Mouse (Mus musculus) embryonic facial prominence, embryonic 10.5 days (tissue): ENCODE data around the gene Grasp. TPM values are rescaled to one million over a fixed set of nuclear protein-coding genes. Genes with fewer than 3 reads are reported as not detected.

Experiments
- DNase-seq: peaks from one replicate; pipeline ENCODE4 v3.0.0-alpha.2; 2017; ENCODE audit warnings: low spot score
- H3K27ac ChIP-seq: fragments of 300-500 bp; sonication (generic); replicated peaks from 2 replicates; pipeline ENCODE4 v1.5.1; 2016; ENCODE audit warnings: mild to moderate bottlenecking
- H3K27me3 ChIP-seq: fragments of 300-500 bp; sonication (generic); replicated peaks from 2 replicates; pipeline ENCODE4 v1.6.1; 2016; ENCODE audit warnings: low read depth, mild to moderate bottlenecking; ENCODE audit not compliant: poor library complexity, severe bottlenecking
- H3K36me3 ChIP-seq: fragments of 300-500 bp; sonication (generic); replicated peaks from 2 replicates; pipeline ENCODE4 v1.6.1; 2016; ENCODE audit warnings: mild to moderate bottlenecking, moderate library complexity
- H3K4me1 ChIP-seq: fragments of 300-500 bp; sonication (generic); 2 replicates; pipeline ENCODE4 v1.6.1; 2016
- H3K4me3 ChIP-seq: fragments of 300-500 bp; sonication (generic); 2 replicates; pipeline ENCODE4 v1.5.1; 2016; ENCODE audit warnings: mild to moderate bottlenecking, moderate library complexity
- H3K9me3 ChIP-seq: fragments of 300-500 bp; sonication (generic); 2 replicates; pipeline ENCODE4 v1.6.1; 2016; ENCODE audit warnings: mild to moderate bottlenecking
- WGBS: fragments of 180-500 bp; shearing (Covaris S2); methylation state at CpG from one replicate; pipeline ENCODE4 v1.1.7; 2016; 5-methylcytosine and 5-hydroxymethylcytosine counted together
- polyA plus RNA-seq: library from polyadenylated mRNA; unstranded; fragments of >200 nt; fragmentation: Nextera tagmentation; extraction: Ambion mirVana; gene quantifications from 2 replicates; pipeline ENCODE4 v1.2.1, GENCODE M21; 2016

The Grasp gene
- polyA plus RNA-seq, 1 experiment from 2014 or later = 6.7 TPM

DNA sequence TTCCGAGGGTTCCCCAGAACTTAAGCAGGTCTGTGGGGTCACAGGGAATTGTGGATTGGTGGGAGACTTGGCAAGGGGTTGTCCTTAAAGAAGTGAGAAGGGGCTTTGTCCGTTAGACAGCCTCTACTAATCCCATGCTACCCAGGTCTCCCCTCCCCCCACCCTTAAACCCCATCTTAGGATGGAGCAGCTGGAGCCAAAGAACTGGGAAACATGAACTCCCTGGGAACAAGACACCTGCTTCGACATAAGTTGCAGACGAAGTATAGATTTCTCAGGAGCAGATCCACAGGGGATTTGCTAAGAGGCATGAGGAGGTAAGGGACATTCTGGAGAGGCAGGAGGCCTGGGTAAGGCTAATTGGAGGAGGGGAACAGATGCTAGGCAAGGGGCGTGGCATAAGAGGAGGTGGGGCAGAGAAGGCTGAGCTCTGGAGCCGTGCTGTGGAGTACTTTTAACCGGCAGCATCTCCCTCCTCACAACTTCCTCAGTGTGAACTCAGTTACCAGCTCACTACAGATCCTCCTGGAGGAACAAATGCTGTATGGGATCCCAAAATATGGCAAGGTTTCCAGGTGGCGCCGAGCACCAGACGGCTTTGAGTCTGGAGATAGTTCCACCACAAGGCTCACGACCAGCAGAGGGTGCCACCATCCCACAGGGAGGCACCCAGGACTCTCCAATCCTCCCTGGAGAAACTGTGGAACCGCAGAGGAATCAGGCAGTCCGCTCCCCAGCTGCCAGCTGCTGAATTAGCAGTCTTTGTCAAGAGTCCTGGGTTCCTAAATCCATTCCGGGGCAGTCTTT is 2.5 kb upstream of the Grasp start:
- peak; percentile 79 for DNase-seq
- Histone ChIP-seq H3K36me3 (peaks cover under 1% of the 10 kb centered on the region; the same call in 1 of the 2 replicates), H3K27me3 (peaks cover 36% of the 10 kb centered on the region), H3K4me1 (peaks cover 64% of the 10 kb centered on the region), H3K9me3 (no peaks in the 10 kb centered on the region), H3K27ac (peak overlapping the region; percentile 66), H3K4me3 (peak overlapping the region; percentile 50)
- WGBS = under 1% methylated on average over 14 of the region's 14 CpGs

DNA sequence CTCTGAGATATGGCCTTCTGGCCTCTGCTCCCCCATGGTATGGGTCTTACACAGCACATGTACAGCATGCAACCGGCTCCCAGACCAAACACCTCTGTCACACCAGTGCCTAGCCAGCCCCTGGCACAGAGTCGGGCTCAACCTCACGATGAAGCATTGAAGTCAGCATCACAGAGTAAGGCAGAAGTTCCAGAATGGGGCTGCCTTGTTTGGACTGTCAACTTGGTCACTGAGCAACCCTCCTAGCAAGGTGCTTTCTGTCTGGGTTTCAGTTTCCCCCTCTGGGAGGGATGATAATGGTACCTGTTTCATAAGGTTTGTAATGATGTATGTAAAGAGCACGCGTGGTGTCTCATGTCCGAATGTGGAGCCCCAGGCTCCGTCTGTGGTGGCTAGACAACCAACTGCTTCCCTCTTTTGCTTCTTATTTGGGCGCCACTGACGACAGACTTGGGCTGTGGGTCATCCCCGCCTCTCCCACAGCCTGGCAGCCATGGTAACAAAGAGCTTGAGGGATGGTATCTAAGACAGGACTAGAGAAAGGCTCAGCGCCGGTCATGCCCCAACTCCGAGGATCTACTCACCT is 998 bp upstream of the Grasp start:
- H3K4me3 ChIP-seq = peak overlapping the region; percentile 71; the same call in 1 of the 2 replicates
- 45% methylated on average over 13 of the region's 13 CpGs for WGBS
- H3K9me3 ChIP-seq = no peaks in the 10 kb centered on the region
- DNase-seq = no peak
- H3K27ac ChIP-seq = 0 out of 2 replicates have a peak overlapping the region, but pooled peaks have one; percentile 86
- H3K4me1 ChIP-seq = peaks cover 78% of the 10 kb centered on the region
- H3K27me3 ChIP-seq = peaks cover 38% of the 10 kb centered on the region
- H3K36me3 ChIP-seq = peaks cover 6% of the 10 kb centered on the region; the same call in 1 of the 2 replicates

DNA sequence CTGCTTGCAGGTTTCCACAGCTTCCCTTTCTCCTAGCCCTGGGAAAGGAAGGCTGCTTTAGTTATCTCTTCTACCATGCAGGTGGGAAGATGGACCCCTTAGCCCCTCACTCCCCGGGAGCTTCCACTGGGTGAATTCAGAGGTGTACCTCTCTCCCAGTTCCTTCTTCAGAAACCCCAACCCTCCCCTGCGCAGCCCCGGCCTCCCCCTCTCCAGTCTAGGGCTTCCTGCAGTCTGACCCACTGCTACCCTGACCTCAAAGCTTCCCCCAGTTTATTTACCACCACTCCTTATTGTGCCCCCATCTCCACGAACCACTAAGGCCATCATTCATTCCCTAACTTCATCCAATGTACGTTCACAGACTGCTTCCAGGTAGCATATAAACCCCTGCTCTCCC is 392 bp upstream of the Grasp start:
- no peaks in the 10 kb centered on the region for H3K9me3 ChIP-seq
- peak overlapping the region; percentile 71 for H3K4me3 ChIP-seq
- WGBS = 10% methylated on average over 5 of the region's 5 CpGs
- peaks cover 8% of the 10 kb centered on the region for H3K36me3 ChIP-seq
- H3K27ac ChIP-seq = peak overlapping the region; percentile 86
- DNase-seq = no peak
- peaks cover 38% of the 10 kb centered on the region for H3K27me3 ChIP-seq
- peaks cover 84% of the 10 kb centered on the region for H3K4me1 ChIP-seq

GRCm38 (mm10) chr15:101224977-101225376 is 989 bp downstream of the Grasp start:
- Histone ChIP-seq H3K27me3 (peaks cover 38% of the 10 kb centered on the region), H3K36me3 (peaks cover 22% of the 10 kb centered on the region), H3K4me1 (peaks cover 86% of the 10 kb centered on the region), H3K27ac (peak overlapping the region; percentile 86), H3K4me3 (peak overlapping the region; percentile 71), H3K9me3 (no peaks in the 10 kb centered on the region)
- no peak for DNase-seq
- WGBS = 3% methylated on average over 14 of the region's 14 CpGs

- H3K27ac ChIP-seq = peak overlapping the region; percentile 81
- peak; percentile 78 for DNase-seq
- H3K36me3 ChIP-seq = peaks cover 51% of the 10 kb centered on the region
- peaks cover 51% of the 10 kb centered on the region for H3K27me3 ChIP-seq
- H3K4me3 ChIP-seq = peak overlapping the region; percentile 30; the same call in 1 of the 2 replicates
- WGBS = 16% methylated on average over 7 of the region's 7 CpGs
- H3K9me3 ChIP-seq = peaks cover 6% of the 10 kb centered on the region; the same call in 1 of the 2 replicates
- peaks cover 73% of the 10 kb centered on the region for H3K4me1 ChIP-seq
Measured at GRCm38 (mm10) chr15:101227971-101228370, 4.0 kb downstream of the Grasp start.

DNA sequence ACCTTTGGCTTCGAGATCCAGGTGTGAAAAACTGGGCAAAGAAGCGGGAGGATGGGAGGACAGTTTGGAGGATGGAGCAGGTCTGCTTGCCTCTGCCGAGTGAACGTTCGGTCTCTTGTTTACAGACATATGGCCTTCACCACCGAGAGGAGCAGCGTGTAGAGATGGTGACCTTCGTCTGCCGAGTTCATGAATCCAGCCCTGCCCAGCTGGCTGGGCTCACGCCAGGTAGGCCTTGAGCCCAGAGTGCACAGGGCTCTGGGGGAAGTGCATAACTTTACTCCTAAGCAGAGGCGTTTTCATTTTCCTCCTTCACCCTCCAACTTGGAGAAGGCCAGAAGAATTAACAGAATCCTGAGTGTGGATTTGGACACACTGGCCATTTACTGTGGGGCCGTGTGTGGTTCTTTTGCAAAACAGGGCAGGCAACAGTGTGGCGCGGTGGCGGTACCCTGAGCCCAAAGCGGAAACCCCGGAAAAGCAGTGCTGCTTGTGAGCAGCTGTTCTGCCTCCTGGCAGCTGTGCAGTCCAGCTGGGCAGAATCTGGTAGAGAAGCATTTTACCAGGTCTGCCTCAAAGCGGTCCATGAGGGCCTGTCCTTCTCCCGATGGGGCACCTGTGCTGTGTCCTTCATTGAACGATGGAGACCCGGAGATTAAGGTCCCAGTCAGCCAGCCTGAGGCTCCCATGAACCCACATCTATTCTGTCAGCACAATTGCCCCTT is 5.0 kb downstream of the Grasp start:
- peaks cover 52% of the 10 kb centered on the region for H3K36me3 ChIP-seq
- peaks cover 43% of the 10 kb centered on the region for H3K27me3 ChIP-seq
- WGBS = 90% methylated on average over 21 of the region's 21 CpGs
- no peak overlapping the region for H3K27ac ChIP-seq
- peaks cover 6% of the 10 kb centered on the region; the same call in 1 of the 2 replicates for H3K9me3 ChIP-seq
- H3K4me3 ChIP-seq = no peak overlapping the region
- peaks cover 73% of the 10 kb centered on the region for H3K4me1 ChIP-seq
- DNase-seq = no peak

DNA sequence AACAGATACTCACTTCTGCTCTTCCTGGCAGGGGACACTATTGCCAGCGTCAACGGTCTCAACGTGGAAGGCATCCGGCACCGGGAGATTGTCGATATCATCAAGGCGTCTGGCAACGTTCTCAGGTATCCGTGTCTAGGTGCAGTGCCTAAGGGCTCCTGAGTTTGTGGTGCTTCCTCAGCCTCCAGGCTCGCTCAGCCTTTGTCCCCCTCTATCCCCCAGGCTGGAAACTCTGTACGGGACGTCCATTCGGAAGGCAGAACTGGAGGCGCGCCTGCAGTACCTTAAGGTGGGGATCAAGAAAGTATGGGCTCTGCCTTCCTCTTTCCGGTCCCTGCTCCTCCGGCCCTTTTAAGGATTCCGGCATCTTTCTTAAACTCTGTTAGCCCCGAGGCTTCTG is 6.5 kb downstream of the Grasp start:
- Histone ChIP-seq H3K27ac (no peak overlapping the region), H3K4me1 (peaks cover 68% of the 10 kb centered on the region), H3K36me3 (peaks cover 52% of the 10 kb centered on the region), H3K4me3 (no peak overlapping the region), H3K9me3 (peaks cover 6% of the 10 kb centered on the region; the same call in 1 of the 2 replicates), H3K27me3 (peaks cover 38% of the 10 kb centered on the region)
- WGBS = 94% methylated on average over 19 of the region's 19 CpGs
- no peak for DNase-seq

- peaks cover 71% of the 10 kb centered on the region for H3K4me1 ChIP-seq
- DNase-seq = no peak
- H3K9me3 ChIP-seq = peaks cover 6% of the 10 kb centered on the region; the same call in 1 of the 2 replicates
- H3K4me3 ChIP-seq = peak overlapping the region; percentile 35
- WGBS = 77% methylated on average over 23 of the region's 23 CpGs
- peaks cover 52% of the 10 kb centered on the region for H3K36me3 ChIP-seq
- H3K27ac ChIP-seq = peak overlapping the region; percentile 61; the same call in 1 of the 2 replicates
- H3K27me3 ChIP-seq = peaks cover 37% of the 10 kb centered on the region
Measured at GRCm38 (mm10) chr15:101230995-101231647, 7.1 kb downstream of the Grasp start.

- Histone ChIP-seq H3K4me1 (peaks cover 73% of the 10 kb centered on the region), H3K27me3 (peaks cover 34% of the 10 kb centered on the region), H3K9me3 (peaks cover 6% of the 10 kb centered on the region; the same call in 1 of the 2 replicates), H3K36me3 (peaks cover 49% of the 10 kb centered on the region), H3K4me3 (peak overlapping the region; percentile 35), H3K27ac (peak overlapping the region; percentile 61; the same call in 1 of the 2 replicates)
- WGBS = 67% methylated on average over 56 of the region's 56 CpGs
- DNase-seq = no peak
Measured at GRCm38 (mm10) chr15:101231648-101232180, 7.7 kb downstream of the Grasp start.

DNA sequence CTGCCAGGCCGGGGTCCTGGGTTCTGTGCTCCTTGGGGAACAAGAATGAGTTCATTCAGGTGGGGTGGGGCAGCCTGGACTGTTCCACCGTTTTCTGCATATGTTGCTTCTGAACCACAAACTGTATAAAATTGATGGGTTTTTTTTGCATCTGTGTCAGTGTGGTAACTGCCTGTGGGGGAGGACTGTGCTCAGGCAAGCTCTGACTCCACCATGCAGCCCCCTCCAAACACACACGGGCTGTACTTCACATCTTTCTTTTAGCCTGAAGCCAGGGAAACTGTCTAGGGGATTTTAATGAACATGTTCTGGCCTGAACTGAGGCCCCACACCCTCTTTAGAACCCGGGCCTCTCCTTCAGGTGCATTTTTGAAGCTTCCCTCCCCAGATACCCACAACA is 8.6 kb downstream of the Grasp start:
- Histone ChIP-seq H3K36me3 (peaks cover 46% of the 10 kb centered on the region), H3K4me1 (peaks cover 69% of the 10 kb centered on the region), H3K4me3 (no peak overlapping the region), H3K27ac (no peak overlapping the region), H3K9me3 (peaks cover 6% of the 10 kb centered on the region; the same call in 1 of the 2 replicates), H3K27me3 (peaks cover 34% of the 10 kb centered on the region)
- no peak for DNase-seq
- 69% methylated on average over 4 of the region's 4 CpGs for WGBS

GRCm38 (mm10) chr15:101233183-101233582 is 9.2 kb downstream of the Grasp start:
- 86% methylated on average over 3 of the region's 3 CpGs for WGBS
- Histone ChIP-seq H3K27ac (0 out of 2 replicates have a peak overlapping the region, but pooled peaks have one; percentile 40), H3K36me3 (peaks cover 46% of the 10 kb centered on the region), H3K27me3 (peaks cover 40% of the 10 kb centered on the region), H3K4me3 (no peak overlapping the region), H3K9me3 (peaks cover 6% of the 10 kb centered on the region; the same call in 1 of the 2 replicates), H3K4me1 (peaks cover 64% of the 10 kb centered on the region)
- DNase-seq = no peak
